Mouse (Mus musculus) hindbrain, postnatal 0 days (tissue): ENCODE measurements at regions not wholly inside any gene's neighbourhood (a gene's known extent, or its start where the extent isn't known, plus 50 kb on each side); places are given as distances from the start of the nearest gene placed in this dataset.

Source experiments
- ATAC-seq: fragments of 200-750 bp; cut with Nextera tagmentation; 2 replicates; pipeline ENCODE4 v1.8.0; 2017; ENCODE audit warnings: mild to moderate bottlenecking, moderate TSS enrichment, moderate library complexity
- DNase-seq: peaks from one replicate; pipeline ENCODE4 v3.0.0-alpha.2; 2015; ENCODE audit warnings: low spot score
- H3K27ac ChIP-seq: fragments of 300-500 bp; sonication (generic); 2 replicates; pipeline ENCODE4 v1.5.1; 2014; ENCODE audit warnings: mild to moderate bottlenecking
- H3K27me3 ChIP-seq: fragments of 300-500 bp; sonication (generic); 2 replicates; pipeline ENCODE4 v1.6.1; 2014; ENCODE audit warnings: low read length, mixed read lengths; ENCODE audit not compliant: insufficient read depth
- H3K36me3 ChIP-seq: fragments of 300-500 bp; sonication (generic); 2 replicates; pipeline ENCODE4 v1.6.1; 2014; ENCODE audit warnings: low read length, mixed read lengths; ENCODE audit not compliant: insufficient read depth
- H3K4me1 ChIP-seq: fragments of 300-500 bp; sonication (generic); 2 replicates; pipeline ENCODE4 v1.6.1; 2014; ENCODE audit warnings: antibody characterized with exemption, low read length, mixed read lengths; ENCODE audit not compliant: insufficient read depth
- H3K4me2 ChIP-seq: fragments of 300-500 bp; sonication (generic); 2 replicates; pipeline ENCODE4 v1.6.1; 2014; ENCODE audit warnings: low read depth, mild to moderate bottlenecking, low read length, moderate library complexity, mixed read lengths
- H3K4me3 ChIP-seq: fragments of 300-500 bp; sonication (generic); 2 replicates; pipeline ENCODE4 v1.5.1; 2014; ENCODE audit warnings: low read length
- H3K9ac ChIP-seq: fragments of 300-500 bp; sonication (generic); replicated peaks from 2 replicates; pipeline ENCODE4 v1.6.1; 2014; ENCODE audit warnings: mild to moderate bottlenecking, low read length, moderate library complexity, mixed read lengths
- H3K9me3 ChIP-seq: fragments of 300-500 bp; sonication (generic); 2 replicates; pipeline ENCODE4 v1.6.1; 2016; ENCODE audit warnings: low read length, mixed read lengths
- CTCF ChIP-seq: IDR thresholded peaks from 2 replicates; pipeline ENCODE4 v1.5.1; 2016; ENCODE audit warnings: antibody characterized with exemption, control low read depth, low read depth
- WGBS: fragments of 180-500 bp; shearing (Covaris S2); extraction: QIAGEN DNeasy Blood & Tissue Kit; methylation state at CpG from one replicate; pipeline ENCODE4 v1.1.7; 2014; 5-methylcytosine and 5-hydroxymethylcytosine counted together

GRCm38 (mm10) chr1:33058010-33058409, 510.9 kb upstream of the Gm5415 start:
- no peaks in the 10 kb centered on the region for H3K4me1 ChIP-seq
- H3K9me3 ChIP-seq, result no peaks in the 10 kb centered on the region
- TF ChIP-seq CTCF, result no peak
- no peak overlapping the region for H3K4me2 ChIP-seq
- 85% methylated on average over 2 of the region's 2 CpGs for WGBS
- H3K27ac ChIP-seq, result no peak overlapping the region
- no peak overlapping the region for H3K4me3 ChIP-seq
- ATAC-seq, result no peak
- no peaks in the 10 kb centered on the region for H3K36me3 ChIP-seq
- DNase-seq, result no peak
- H3K27me3 ChIP-seq, result no peaks in the 10 kb centered on the region
- no peak overlapping the region for H3K9ac ChIP-seq

GRCm38 (mm10) chr1:33044388-33044787, 497.3 kb upstream of the Gm5415 start:
- H3K4me2 ChIP-seq, result no peak overlapping the region

GRCm38 (mm10) chr1:33042424-33042823, 495.3 kb upstream of the Gm5415 start:
- Histone ChIP-seq H3K27me3 (no peaks in the 10 kb centered on the region), H3K27ac (no peak overlapping the region), H3K36me3 (no peaks in the 10 kb centered on the region), H3K9me3 (no peaks in the 10 kb centered on the region), H3K4me1 (no peaks in the 10 kb centered on the region), H3K4me3 (no peak overlapping the region), H3K9ac (no peak overlapping the region), H3K4me2 (no peak overlapping the region)
- ATAC-seq (peak; percentile 69; the same call in 1 of the 2 replicates), DNase-seq (peak; percentile 53)
- no peak for TF ChIP-seq CTCF
- WGBS, result 25% methylated on average over 2 of the region's 2 CpGs

More at GRCm38 (mm10) chr1:33044388-33044787, 497.3 kb upstream of the Gm5415 start:
- no peaks in the 10 kb centered on the region for H3K4me1 ChIP-seq
- no peaks in the 10 kb centered on the region for H3K9me3 ChIP-seq
- no peak for TF ChIP-seq CTCF
- H3K9ac ChIP-seq, result no peak overlapping the region
- no peaks in the 10 kb centered on the region for H3K36me3 ChIP-seq
- ATAC-seq (no peak), DNase-seq (no peak)
- no peak overlapping the region for H3K4me3 ChIP-seq
- WGBS, result 89% methylated on average over 2 of the region's 2 CpGs
- no peak overlapping the region for H3K27ac ChIP-seq
- no peaks in the 10 kb centered on the region for H3K27me3 ChIP-seq

DNA sequence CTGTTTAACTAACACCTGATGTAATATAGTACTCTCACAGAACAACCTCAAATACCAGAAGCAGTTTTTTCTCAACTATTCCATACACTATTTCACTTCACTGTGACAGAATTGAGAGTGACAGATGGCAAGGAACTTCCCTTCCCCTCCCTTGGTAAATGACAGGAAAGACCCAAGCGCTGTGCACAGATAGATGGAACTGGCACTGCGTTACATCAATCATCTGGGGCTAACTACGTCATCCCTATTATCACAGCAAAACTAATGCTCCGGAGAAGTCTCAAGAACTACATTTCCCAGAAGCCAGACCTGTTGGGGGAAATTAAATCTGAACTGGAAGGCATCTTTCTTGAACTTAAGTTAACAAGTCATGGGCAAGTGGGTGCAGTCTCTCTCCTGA, 493.6 kb upstream of the Gm5415 start:
- Histone ChIP-seq H3K4me3 (no peak overlapping the region), H3K27me3 (no peaks in the 10 kb centered on the region), H3K36me3 (no peaks in the 10 kb centered on the region), H3K4me2 (no peak overlapping the region), H3K4me1 (no peaks in the 10 kb centered on the region), H3K9me3 (no peaks in the 10 kb centered on the region), H3K27ac (no peak overlapping the region), H3K9ac (no peak overlapping the region)
- DNase-seq (peak; percentile 32), ATAC-seq (0 out of 2 replicates have a peak, but pooled peaks have one; percentile 58)
- 60% methylated on average over 4 of the region's 4 CpGs for WGBS
- no peak for TF ChIP-seq CTCF

DNA sequence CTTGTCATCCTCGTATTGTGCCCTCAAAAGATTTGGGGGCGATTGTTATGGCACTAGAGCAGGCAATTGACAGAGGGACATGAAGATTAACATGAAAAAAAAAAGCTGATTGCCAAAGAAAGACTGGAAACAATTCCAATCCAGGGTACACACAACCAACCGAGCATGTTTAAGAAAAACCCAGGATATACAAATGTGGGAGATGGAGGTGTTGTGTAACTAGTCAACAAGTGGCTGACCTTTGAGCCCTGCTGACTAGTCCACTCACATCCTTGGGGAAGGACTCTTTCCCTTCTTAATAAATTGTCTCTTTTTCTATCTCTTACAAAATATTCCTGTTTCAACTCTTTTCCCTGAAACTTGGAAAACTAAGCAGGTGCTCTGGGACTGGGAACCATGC, 484.9 kb upstream of the Gm5415 start:
- Histone ChIP-seq H3K4me1 (no peaks in the 10 kb centered on the region), H3K36me3 (no peaks in the 10 kb centered on the region), H3K27ac (no peak overlapping the region), H3K4me3 (no peak overlapping the region), H3K4me2 (no peak overlapping the region), H3K9ac (no peak overlapping the region), H3K27me3 (no peaks in the 10 kb centered on the region), H3K9me3 (no peaks in the 10 kb centered on the region)
- WGBS, result 76% methylated on average over 3 of the region's 3 CpGs
- no peak for TF ChIP-seq CTCF
- DNase-seq (no peak), ATAC-seq (no peak)

GRCm38 (mm10) chr1:33026683-33027415, 479.8 kb upstream of the Gm5415 start:
- H3K4me1 ChIP-seq, result no peaks in the 10 kb centered on the region
- no peak overlapping the region for H3K4me2 ChIP-seq
- H3K27ac ChIP-seq, result no peak overlapping the region
- no peaks in the 10 kb centered on the region for H3K9me3 ChIP-seq
- DNase-seq, result peak; percentile 70
- 27% methylated on average over 8 of the region's 8 CpGs for WGBS
- no peak overlapping the region for H3K9ac ChIP-seq
- ATAC-seq, result peak; percentile 88
- H3K27me3 ChIP-seq, result no peaks in the 10 kb centered on the region
- no peak overlapping the region for H3K4me3 ChIP-seq
- H3K36me3 ChIP-seq, result no peaks in the 10 kb centered on the region
- no peak for TF ChIP-seq CTCF

DNA sequence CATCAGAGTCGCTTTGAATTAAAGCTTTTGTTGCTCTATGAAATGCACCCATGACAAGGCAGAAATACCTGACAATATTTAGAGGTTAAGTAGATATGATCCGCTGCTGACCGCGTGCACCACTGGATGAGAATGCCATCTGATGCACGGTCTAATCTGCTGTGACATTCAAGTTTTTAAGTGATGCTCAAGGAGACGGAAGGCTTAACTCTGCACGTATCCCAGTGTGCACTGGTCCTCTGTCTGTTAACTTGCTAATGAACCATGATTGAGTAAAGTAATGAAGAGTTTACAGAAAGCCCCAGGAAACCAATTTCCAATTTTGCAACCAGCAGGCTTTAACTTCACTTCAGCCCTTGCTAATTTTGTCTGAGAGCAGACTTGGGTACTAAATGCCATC, 478.3 kb upstream of the Gm5415 start:
- Histone ChIP-seq H3K4me2 (no peak overlapping the region), H3K36me3 (no peaks in the 10 kb centered on the region), H3K4me1 (no peaks in the 10 kb centered on the region), H3K9ac (no peak overlapping the region), H3K27me3 (no peaks in the 10 kb centered on the region), H3K27ac (no peak overlapping the region), H3K9me3 (no peaks in the 10 kb centered on the region), H3K4me3 (no peak overlapping the region)
- DNase-seq (peak; percentile 69), ATAC-seq (peak; percentile 76)
- 39% methylated on average over 7 of the region's 7 CpGs for WGBS
- no peak for TF ChIP-seq CTCF
